Mouse (Mus musculus) olfactory bulb, adult 2 months (tissue): ENCODE measurements at regions not wholly inside any gene's neighbourhood (a gene's known extent, or its start where the extent isn't known, plus 50 kb on each side); places are given as distances from the start of the nearest gene placed in this dataset.

Experiments used
- CTCF ChIP-seq: fragments of 200-500 bp; IDR thresholded peaks from 2 replicates; pipeline ENCODE4 v1.5.1; 2012; ENCODE audit warnings: low read depth, mild to moderate bottlenecking, low read length, moderate library complexity; ENCODE audit not compliant: insufficient read depth
- POLR2A ChIP-seq: fragments of 200-500 bp; IDR thresholded peaks from 2 replicates; pipeline ENCODE4 v1.6.1; 2012; ENCODE audit warnings: mild to moderate bottlenecking, low read depth, low read length, moderate library complexity; ENCODE audit not compliant: insufficient read depth

GRCm38 (mm10) chr13:31254016-31254415, 280.0 kb downstream of the Gm5447 start:
- TF ChIP-seq POLR2A (no peak), CTCF (no peak)
